Mouse (Mus musculus): Measurements from ENCODE around the gene Asb1.

Asb1 gene

GRCm38 (mm10) chr1:91540271-91540826, at the start of gene Asb1:
Gene Asb1 (plus strand): TSS chr1:91540544.
- DNase-seq (ENCODE audit: low read depth in 2 of 2, low spot score in 2 of 2) = peak; percentile 72 to 80

GRCm38 (mm10) chr1:91492740-91493139, 47.6 kb upstream of the Asb1 start:
- no peak for DNase-seq (ENCODE audit: low read depth in 2 of 2, low spot score in 2 of 2)

- no peak for DNase-seq (ENCODE audit: low read depth in 2 of 2, low spot score in 2 of 2)
Observed at GRCm38 (mm10) chr1:91493938-91494337, 46.4 kb upstream of the Asb1 start.

- peak; percentile 70 to 74 for DNase-seq (ENCODE audit: low read depth in 2 of 2, low spot score in 2 of 2)
Observed at GRCm38 (mm10) chr1:91494457-91495140, 45.7 kb upstream of the Asb1 start, which contains the start of gene Traf3ip1. Gene Traf3ip1 (plus strand): TSS chr1:91494647.

GRCm38 (mm10) chr1:91495321-91495720, 45.0 kb upstream of the Asb1 start:
- no peak for DNase-seq (ENCODE audit: low read depth in 2 of 2, low spot score in 2 of 2)

GRCm38 (mm10) chr1:91498579-91498978, 41.8 kb upstream of the Asb1 start:
- no peak for DNase-seq (ENCODE audit: low read depth in 2 of 2, low spot score in 2 of 2)

- DNase-seq (ENCODE audit: low read depth in 2 of 2, low spot score in 2 of 2) = no peak
Observed at GRCm38 (mm10) chr1:91504615-91505014, 35.7 kb upstream of the Asb1 start.

GRCm38 (mm10) chr1:91514916-91515315, 25.4 kb upstream of the Asb1 start:
- DNase-seq (ENCODE audit: low read depth in 2 of 2, low spot score in 2 of 2) = no peak

- DNase-seq (ENCODE audit: low read depth in 2 of 2, low spot score in 2 of 2) = no peak
Observed at GRCm38 (mm10) chr1:91515642-91516041, 24.7 kb upstream of the Asb1 start.

- peak; percentile 36 to 58 for DNase-seq (ENCODE audit: low read depth in 2 of 2, low spot score in 2 of 2)
Observed at GRCm38 (mm10) chr1:91523759-91524158, 16.6 kb upstream of the Asb1 start.

- no peak for DNase-seq (ENCODE audit: low read depth in 2 of 2, low spot score in 2 of 2)
Observed at GRCm38 (mm10) chr1:91525838-91526237, 14.5 kb upstream of the Asb1 start.

- no peak for DNase-seq (ENCODE audit: low read depth in 2 of 2, low spot score in 2 of 2)
Observed at GRCm38 (mm10) chr1:91530166-91530565, 10.2 kb upstream of the Asb1 start.

- DNase-seq (ENCODE audit: low read depth in 2 of 2, low spot score in 2 of 2) = no peak
Observed at GRCm38 (mm10) chr1:91532243-91532642, 8.1 kb upstream of the Asb1 start.

GRCm38 (mm10) chr1:91532892-91533291, 7.5 kb upstream of the Asb1 start:
- DNase-seq (ENCODE audit: low read depth in 2 of 2, low spot score in 2 of 2) = no peak

- DNase-seq (ENCODE audit: low read depth in 2 of 2, low spot score in 2 of 2) = no peak
Observed at GRCm38 (mm10) chr1:91533483-91533882, 6.9 kb upstream of the Asb1 start.

- DNase-seq (ENCODE audit: low read depth in 2 of 2, low spot score in 2 of 2) = no peak
Observed at GRCm38 (mm10) chr1:91533961-91534723, 6.2 kb upstream of the Asb1 start.

GRCm38 (mm10) chr1:91537786-91538569, 2.4 kb upstream of the Asb1 start:
- DNase-seq (ENCODE audit: low read depth in 2 of 2, low spot score in 2 of 2) = no peak

- DNase-seq (ENCODE audit: low read depth in 2 of 2, low spot score in 2 of 2) = no peak
Observed at GRCm38 (mm10) chr1:91538570-91538929, 1.8 kb upstream of the Asb1 start.

- DNase-seq (ENCODE audit: low read depth in 2 of 2, low spot score in 2 of 2) = no peak
Observed at GRCm38 (mm10) chr1:91539246-91539645, 1.1 kb upstream of the Asb1 start.

GRCm38 (mm10) chr1:91539704-91540270, 557 bp upstream of the Asb1 start:
- peak in 1 of 2 experiments; percentile 11 for DNase-seq (ENCODE audit: low read depth in 2 of 2, low spot score in 2 of 2)

- no peak for DNase-seq (ENCODE audit: low read depth in 2 of 2, low spot score in 2 of 2)
Observed at GRCm38 (mm10) chr1:91541042-91541592, 773 bp downstream of the Asb1 start.
